Mouse (Mus musculus) heart, postnatal 0 days (tissue): ENCODE results near the gene Olfr734.

Source experiments
- CTCF ChIP-seq: IDR thresholded peaks from 2 replicates; pipeline ENCODE4 v1.5.1; 2016; ENCODE audit warnings: antibody characterized with exemption, control low read depth, low read depth
- EP300 ChIP-seq: IDR thresholded peaks from 2 replicates; pipeline ENCODE4 v1.6.1; 2016; ENCODE audit warnings: antibody characterized with exemption, low read depth

DNA sequence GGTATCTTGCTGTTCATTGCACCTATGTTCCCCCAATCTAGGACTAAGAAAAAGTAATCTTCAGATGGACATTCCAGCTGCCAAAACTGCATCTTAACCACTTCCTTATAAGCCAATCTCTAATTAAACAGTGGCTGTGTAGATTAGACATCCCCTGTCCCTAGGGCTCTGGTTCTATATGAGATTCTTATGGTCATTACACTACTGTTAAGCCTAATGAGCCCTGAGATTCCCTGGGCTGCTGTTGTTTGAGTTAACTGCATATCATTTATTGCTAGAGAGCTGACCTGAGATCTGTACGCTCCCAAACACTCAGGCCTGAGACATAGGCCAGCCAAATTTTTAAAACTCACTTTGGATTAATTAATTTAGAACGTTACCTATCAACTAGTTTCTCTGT, 22.2 kb upstream of the Olfr734 start, which contains the start of gene Olfr735:
- TF ChIP-seq CTCF (no peak), EP300 (no peak)
